Mouse (Mus musculus) midbrain, embryonic 11.5 days (tissue): ENCODE results near the gene Clec16a. TPM values are rescaled to one million over a fixed set of nuclear protein-coding genes. Genes with fewer than 3 reads are reported as not detected.

Source experiments
- ATAC-seq: fragments of 200-750 bp; cut with Nextera tagmentation; 2 replicates; pipeline ENCODE4 v1.8.0; 2017; ENCODE audit warnings: moderate TSS enrichment, moderate library complexity; ENCODE audit not compliant: low FRiP score
- DNase-seq: peaks from one replicate; pipeline ENCODE4 v3.0.0; 2015; ENCODE audit warnings: low spot score; ENCODE audit errors: missing footprints
- H3K27ac ChIP-seq: fragments of 300-500 bp; sonication (generic); 2 replicates; pipeline ENCODE4 v1.5.1; 2014; ENCODE audit warnings: low read depth, low read length
- H3K27me3 ChIP-seq: fragments of 300-500 bp; sonication (generic); 2 replicates; pipeline ENCODE4 v1.6.1; 2014; ENCODE audit warnings: mild to moderate bottlenecking, low read length, moderate library complexity, mixed read lengths; ENCODE audit not compliant: control insufficient read depth, insufficient read depth
- H3K36me3 ChIP-seq: fragments of 300-500 bp; sonication (generic); 2 replicates; pipeline ENCODE4 v1.6.1; 2014; ENCODE audit warnings: mild to moderate bottlenecking, low read length, moderate library complexity, mixed read lengths; ENCODE audit not compliant: control insufficient read depth, insufficient read depth
- H3K4me1 ChIP-seq: fragments of 300-500 bp; sonication (generic); 2 replicates; pipeline ENCODE4 v1.6.1; 2014; ENCODE audit warnings: low read length; ENCODE audit not compliant: control insufficient read depth, insufficient read depth
- H3K4me2 ChIP-seq: fragments of 300-500 bp; sonication (generic); 2 replicates; pipeline ENCODE4 v1.6.1; 2014; ENCODE audit warnings: mild to moderate bottlenecking, moderate library complexity
- H3K4me3 ChIP-seq: fragments of 300-500 bp; sonication (generic); 2 replicates; pipeline ENCODE4 v1.5.1; 2014; ENCODE audit warnings: low read depth, low read length
- H3K9ac ChIP-seq: fragments of 300-500 bp; sonication (generic); 2 replicates; pipeline ENCODE4 v1.6.1; 2014; ENCODE audit warnings: low read length
- H3K9me3 ChIP-seq: fragments of 300-500 bp; sonication (generic); 2 replicates; pipeline ENCODE4 v1.6.1; 2016; ENCODE audit warnings: low read length; ENCODE audit not compliant: control insufficient read depth
- WGBS: fragments of 180-500 bp; shearing (Covaris S2); extraction: QIAGEN DNeasy Blood & Tissue Kit; methylation state at CpG from one replicate; pipeline ENCODE4 v1.1.7; 2014; 5-methylcytosine and 5-hydroxymethylcytosine counted together
- polyA plus RNA-seq: library from polyadenylated mRNA; unstranded; fragments of >200 nt; fragmentation: Nextera tagmentation; extraction: Ambion mirVana; gene quantifications from 2 replicates; pipeline ENCODE4 v1.2.1, GENCODE M21; 2014

The Clec16a gene
- polyA plus RNA-seq, 1 experiment from 2014 or later = 41.2 TPM

DNA sequence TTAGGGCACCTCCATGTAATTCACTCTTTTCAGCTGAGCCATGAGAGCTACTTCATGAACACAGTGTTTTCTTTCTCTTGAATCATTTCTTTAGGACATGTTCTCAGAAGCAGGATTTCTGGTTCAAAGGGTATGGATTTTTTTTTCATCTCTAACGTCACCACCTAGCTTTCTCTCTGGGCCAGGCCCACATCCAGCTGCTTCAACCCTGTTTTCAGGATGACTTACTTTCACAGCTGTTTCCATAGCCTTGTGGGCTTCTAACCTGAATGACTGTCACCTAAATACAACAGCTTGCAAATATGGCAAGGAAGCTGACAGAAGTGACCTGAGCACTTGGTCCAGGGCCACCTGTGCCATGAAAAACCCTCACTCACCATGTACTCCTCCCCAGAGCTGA, 96.0 kb downstream of the Clec16a start:
- H3K9me3 ChIP-seq = no peaks in the 10 kb centered on the region
- no peak overlapping the region for H3K9ac ChIP-seq
- no peak overlapping the region for H3K4me3 ChIP-seq
- H3K4me2 ChIP-seq = no peak overlapping the region
- H3K27ac ChIP-seq = no peak overlapping the region
- WGBS = 63% methylated on average over 1 of the region's 1 CpGs
- no peaks in the 10 kb centered on the region for H3K27me3 ChIP-seq
- ATAC-seq (no peak), DNase-seq (no peak)
- H3K36me3 ChIP-seq = no peaks in the 10 kb centered on the region
- H3K4me1 ChIP-seq = no peaks in the 10 kb centered on the region

DNA sequence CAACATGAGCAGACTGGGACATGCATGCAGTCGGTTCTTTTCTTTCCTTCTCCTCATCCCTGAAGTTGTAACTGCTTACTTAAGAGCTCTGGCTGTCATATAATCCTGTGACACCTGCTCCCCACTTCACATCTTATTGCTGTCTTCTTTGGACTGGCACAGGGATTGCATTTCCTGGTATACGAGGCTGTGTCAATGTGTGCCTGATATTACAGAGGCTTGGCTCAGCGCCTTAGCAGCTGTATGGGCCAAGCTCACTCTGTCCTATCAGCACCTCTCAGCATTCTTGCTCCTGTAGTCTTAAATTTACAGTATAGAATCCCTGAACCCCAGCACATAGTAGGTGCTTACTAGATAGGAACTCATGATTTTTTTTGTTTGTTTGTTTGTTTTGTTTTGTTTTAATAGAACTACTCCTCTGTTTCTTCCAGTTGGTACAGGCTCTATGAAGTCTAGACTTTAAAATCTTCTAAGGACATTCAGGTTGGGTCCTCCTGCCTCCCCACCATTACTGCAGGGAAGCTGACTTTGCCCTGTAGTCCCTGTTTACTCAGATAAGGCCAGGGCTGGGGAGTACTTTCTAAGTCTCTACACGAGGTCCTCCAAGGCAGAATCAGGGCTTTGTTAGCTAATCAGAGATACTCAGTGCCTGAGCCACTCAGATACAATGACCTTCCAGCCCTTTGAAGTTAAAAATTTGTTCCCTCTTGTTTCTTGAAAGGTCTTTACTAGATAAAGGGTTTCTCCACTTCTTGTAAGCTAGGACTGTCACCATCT, 97.9 kb downstream of the Clec16a start:
- ATAC-seq = no peak
- no peak overlapping the region for H3K4me2 ChIP-seq

DNA sequence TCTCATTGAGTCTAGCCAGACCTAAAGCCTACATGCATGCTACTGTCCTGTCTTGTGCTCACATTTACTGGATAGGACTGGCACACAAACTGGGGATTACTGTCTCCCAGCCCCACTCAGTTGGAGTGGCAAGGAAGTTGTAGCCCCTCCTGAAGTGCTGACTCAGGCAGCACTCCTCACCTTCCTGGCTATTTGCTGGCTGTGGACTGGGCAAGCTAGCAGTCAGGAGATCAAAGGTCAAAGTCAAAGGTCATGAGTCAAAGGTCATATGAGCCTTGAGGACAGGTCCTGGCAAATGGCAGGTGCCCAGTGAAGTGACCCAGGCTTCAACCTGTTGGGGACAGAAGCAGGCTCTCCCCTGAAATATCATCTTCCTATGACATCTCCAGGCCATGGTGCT, 99.1 kb downstream of the Clec16a start:
- no peak overlapping the region for H3K4me3 ChIP-seq
- no peak for ATAC-seq
- no peak overlapping the region for H3K9ac ChIP-seq
- H3K9me3 ChIP-seq = no peaks in the 10 kb centered on the region
- no peaks in the 10 kb centered on the region for H3K4me1 ChIP-seq
- DNase-seq = peak; percentile 66
- no peaks in the 10 kb centered on the region for H3K36me3 ChIP-seq
- H3K27me3 ChIP-seq = no peaks in the 10 kb centered on the region
- H3K4me2 ChIP-seq = no peak overlapping the region
- no peak overlapping the region for H3K27ac ChIP-seq

More for the DNA sequence above, 97.9 kb downstream of the Clec16a start:
- no peaks in the 10 kb centered on the region for H3K36me3 ChIP-seq
- H3K4me3 ChIP-seq = no peak overlapping the region
- no peak overlapping the region for H3K27ac ChIP-seq
- H3K9ac ChIP-seq = no peak overlapping the region
- no peaks in the 10 kb centered on the region for H3K9me3 ChIP-seq
- no peak for DNase-seq
- 59% methylated on average over 4 of the region's 4 CpGs for WGBS
- H3K4me1 ChIP-seq = no peaks in the 10 kb centered on the region
- no peaks in the 10 kb centered on the region for H3K27me3 ChIP-seq

DNA sequence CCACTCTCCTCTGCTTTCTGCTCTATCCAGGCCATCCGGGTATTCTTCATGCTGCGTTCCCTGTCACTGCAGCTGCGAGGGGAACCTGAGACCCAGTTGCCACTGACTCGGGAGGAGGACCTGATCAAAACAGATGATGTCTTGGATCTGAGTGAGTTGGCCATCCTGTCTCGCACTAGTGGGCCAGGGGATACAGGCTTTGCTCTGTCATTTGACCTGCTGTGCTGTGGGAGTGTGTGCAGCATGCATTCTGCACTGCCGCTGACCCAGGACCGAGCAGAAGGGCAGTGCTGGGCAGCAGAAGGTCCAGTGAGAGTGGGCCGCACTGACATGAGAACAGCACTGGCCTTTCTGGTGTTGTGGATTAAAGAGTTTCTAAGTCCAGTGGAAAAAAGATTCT, 99.6 kb downstream of the Clec16a start:
- H3K9me3 ChIP-seq = no peaks in the 10 kb centered on the region
- H3K4me1 ChIP-seq = no peaks in the 10 kb centered on the region

DNA sequence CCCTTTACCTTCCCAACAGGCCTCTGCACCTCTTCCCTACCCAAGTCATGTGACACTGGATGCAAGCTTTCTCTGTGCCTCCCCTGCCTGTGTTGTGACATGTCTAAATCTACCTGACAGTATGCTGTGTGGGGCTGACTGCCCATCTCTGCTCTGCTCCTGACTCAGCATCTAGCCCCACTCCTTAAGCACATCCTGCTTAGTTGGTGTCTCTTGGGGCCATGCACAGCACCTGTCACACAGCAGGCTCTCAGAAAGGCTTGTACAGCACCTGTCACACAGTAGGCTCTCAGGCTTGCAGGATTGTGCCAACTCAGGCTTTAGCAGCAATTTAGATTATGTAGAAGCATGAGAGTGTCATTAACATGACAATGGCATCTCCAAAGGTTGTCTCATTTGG, 106.7 kb downstream of the Clec16a start:
- ATAC-seq (no peak), DNase-seq (peak; percentile 81)
- H3K9me3 ChIP-seq = no peaks in the 10 kb centered on the region
- no peaks in the 10 kb centered on the region for H3K4me1 ChIP-seq
- H3K27me3 ChIP-seq = no peaks in the 10 kb centered on the region
- H3K4me3 ChIP-seq = no peak overlapping the region
- no peak overlapping the region for H3K27ac ChIP-seq
- no peak overlapping the region for H3K4me2 ChIP-seq
- H3K36me3 ChIP-seq = no peaks in the 10 kb centered on the region
- H3K9ac ChIP-seq = no peak overlapping the region

More for the DNA sequence above, 99.6 kb downstream of the Clec16a start:
- no peak overlapping the region for H3K4me2 ChIP-seq
- no peak overlapping the region for H3K4me3 ChIP-seq
- no peak overlapping the region for H3K27ac ChIP-seq
- no peak for ATAC-seq
- no peaks in the 10 kb centered on the region for H3K36me3 ChIP-seq
- H3K27me3 ChIP-seq = no peaks in the 10 kb centered on the region
- H3K9ac ChIP-seq = no peak overlapping the region
- no peak for DNase-seq
- WGBS = 85% methylated on average over 8 of the region's 8 CpGs

DNA sequence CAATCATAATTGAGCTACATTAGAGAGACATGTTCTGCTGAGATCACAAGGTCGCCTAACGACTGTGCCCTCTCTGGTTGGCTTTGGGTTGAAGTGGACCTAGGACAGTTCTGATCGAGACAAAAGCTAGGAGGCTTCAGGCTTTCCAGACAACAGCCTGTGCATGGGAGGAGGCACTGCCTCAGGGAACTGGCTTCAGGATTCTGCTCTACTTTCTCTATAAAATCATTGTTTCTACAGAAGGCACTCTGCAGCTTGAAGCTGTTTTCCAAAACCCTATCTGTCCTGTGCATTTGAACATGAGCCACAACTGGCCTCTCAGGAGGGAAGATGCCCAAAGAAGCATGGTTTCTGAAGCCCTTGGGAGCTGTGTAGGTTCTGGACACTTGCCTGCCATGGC, 107.8 kb downstream of the Clec16a start:
- Histone ChIP-seq H3K4me2 (no peak overlapping the region), H3K4me1 (peaks cover 1% of the 10 kb centered on the region; the same call in 1 of the 2 replicates), H3K27ac (no peak overlapping the region), H3K4me3 (no peak overlapping the region), H3K36me3 (no peaks in the 10 kb centered on the region), H3K9ac (no peak overlapping the region), H3K27me3 (no peaks in the 10 kb centered on the region), H3K9me3 (no peaks in the 10 kb centered on the region)
- DNase-seq = peak; percentile 17
- WGBS = 81% methylated on average over 3 of the region's 3 CpGs
- no peak for ATAC-seq

DNA sequence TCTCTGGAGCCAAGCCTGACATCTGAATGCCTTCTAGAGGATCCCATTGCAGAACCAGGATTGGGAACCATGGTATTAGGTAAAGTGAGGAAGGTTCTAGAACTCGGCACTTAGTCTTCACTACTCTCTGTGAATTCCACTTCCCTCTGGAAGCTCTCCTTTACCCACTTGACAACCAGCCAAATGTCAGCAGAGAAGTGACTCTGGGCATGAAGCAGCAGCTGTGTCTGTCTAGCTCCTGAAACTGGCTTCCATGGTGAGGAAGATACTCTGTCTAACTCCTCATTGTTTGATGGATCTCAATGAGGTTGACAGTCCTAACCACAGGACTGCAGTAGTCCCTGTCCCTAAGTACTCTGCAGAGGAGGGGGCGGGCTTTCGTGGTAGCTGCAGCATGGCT, 110.1 kb downstream of the Clec16a start:
- H3K27ac ChIP-seq = no peak overlapping the region
- DNase-seq (no peak), ATAC-seq (no peak)
- no peak overlapping the region for H3K4me2 ChIP-seq
- H3K4me1 ChIP-seq = peaks cover 5% of the 10 kb centered on the region; the same call in 1 of the 2 replicates
- 74% methylated on average over 3 of the region's 3 CpGs for WGBS
- no peaks in the 10 kb centered on the region for H3K9me3 ChIP-seq
- H3K4me3 ChIP-seq = no peak overlapping the region
- no peak overlapping the region for H3K9ac ChIP-seq
- H3K36me3 ChIP-seq = no peaks in the 10 kb centered on the region
- no peaks in the 10 kb centered on the region for H3K27me3 ChIP-seq

DNA sequence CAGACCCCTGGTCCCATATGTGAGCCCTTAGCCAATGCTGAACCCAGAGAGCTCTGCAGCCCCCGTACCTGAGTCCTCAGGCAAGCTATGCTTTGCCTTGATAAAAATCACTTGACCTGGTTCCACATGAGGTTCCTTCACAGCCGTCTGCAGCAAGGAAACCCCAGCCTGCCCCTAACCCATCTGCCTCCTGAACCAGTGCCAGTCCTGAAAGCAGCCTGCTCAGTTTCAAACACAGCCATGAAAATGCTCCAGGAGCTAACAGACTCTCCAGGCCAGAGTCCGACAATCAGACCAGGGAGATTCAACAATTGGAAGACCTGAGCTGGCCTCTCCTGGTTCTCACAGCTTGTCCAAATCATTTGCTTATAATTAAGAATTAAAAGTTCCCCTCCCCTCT, 110.8 kb downstream of the Clec16a start:
- Histone ChIP-seq H3K9ac (no peak overlapping the region), H3K4me1 (peaks cover 5% of the 10 kb centered on the region; the same call in 1 of the 2 replicates), H3K27me3 (no peaks in the 10 kb centered on the region), H3K36me3 (no peaks in the 10 kb centered on the region), H3K4me3 (no peak overlapping the region), H3K9me3 (no peaks in the 10 kb centered on the region), H3K4me2 (no peak overlapping the region), H3K27ac (no peak overlapping the region)
- DNase-seq (no peak), ATAC-seq (no peak)
- 66% methylated on average over 3 of the region's 3 CpGs for WGBS

DNA sequence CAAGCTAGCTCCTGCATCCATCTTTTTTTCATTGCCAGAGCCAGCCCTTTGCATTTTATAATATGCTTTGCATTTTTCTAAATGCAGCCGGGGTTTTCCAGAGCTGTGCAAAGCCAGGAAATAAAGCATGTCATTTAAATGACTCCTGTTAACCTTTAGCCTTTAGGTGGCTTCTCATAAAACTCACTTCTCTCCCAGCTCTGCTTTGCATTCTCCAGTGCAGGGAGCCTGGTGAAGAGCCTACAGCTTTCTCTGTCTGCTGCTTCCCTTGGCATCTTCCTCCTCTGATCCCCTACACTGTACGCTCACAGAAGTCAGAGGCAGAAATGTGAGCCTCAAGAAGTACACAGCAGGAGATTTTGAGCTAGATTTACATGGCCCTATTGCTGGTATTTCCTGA, 111.3 kb downstream of the Clec16a start:
- 59% methylated on average over 2 of the region's 2 CpGs for WGBS
- H3K9me3 ChIP-seq = no peaks in the 10 kb centered on the region

More for the DNA sequence above, 111.3 kb downstream of the Clec16a start:
- Histone ChIP-seq H3K36me3 (no peaks in the 10 kb centered on the region), H3K4me1 (peaks cover 5% of the 10 kb centered on the region; the same call in 1 of the 2 replicates), H3K9ac (no peak overlapping the region), H3K4me2 (no peak overlapping the region), H3K27ac (no peak overlapping the region), H3K27me3 (no peaks in the 10 kb centered on the region), H3K4me3 (no peak overlapping the region)
- ATAC-seq (no peak), DNase-seq (no peak)
